Mouse (Mus musculus) cerebellum, adult 2 months (tissue): Measurements from ENCODE around the gene Bspry. TPM values are rescaled to one million over a fixed set of nuclear protein-coding genes. Genes with fewer than 3 reads are reported as not detected.
"Not testable (repeated sequence)": the region's sequence is repeated elsewhere in the genome, so short reads cannot be mapped to it uniquely, and the experiment has no call there.

Experiments used
- DNase-seq, 2 experiments: peaks; one replicate each; pipeline ENCODE4 v3.0.0; 2021
- H3K27ac ChIP-seq: fragments of 200-500 bp; 2 replicates; pipeline ENCODE4 v1.5.1; 2012; ENCODE audit warnings: low read length, control low read depth, inconsistent platforms; ENCODE audit not compliant: insufficient read depth
- H3K27me3 ChIP-seq: fragments of 200-500 bp; 2 replicates; pipeline ENCODE4 v1.6.1; 2012; ENCODE audit warnings: inconsistent platforms, mild to moderate bottlenecking, low read length, moderate library complexity; ENCODE audit not compliant: control insufficient read depth, insufficient read depth
- H3K4me1 ChIP-seq: fragments of 200-500 bp; 2 replicates; pipeline ENCODE4 v1.6.1; 2011; ENCODE audit warnings: low read length; ENCODE audit not compliant: control insufficient read depth, insufficient read depth
- H3K4me3 ChIP-seq: fragments of 200-500 bp; replicated peaks from 2 replicates; pipeline ENCODE3; 2011; ENCODE audit warnings: mild to moderate bottlenecking, low read depth, low read length, control low read depth; ENCODE audit not compliant: insufficient read depth
- CTCF ChIP-seq: fragments of 200-500 bp; IDR thresholded peaks from 2 replicates; pipeline ENCODE4 v1.5.1; 2011; ENCODE audit warnings: low read depth, mild to moderate bottlenecking, control low read depth, low read length, moderate library complexity, borderline replicate concordance; ENCODE audit not compliant: insufficient read depth
- POLR2A ChIP-seq: fragments of 200-500 bp; IDR thresholded peaks from 2 replicates; pipeline ENCODE4 v1.6.1; 2011; ENCODE audit warnings: low read length, control low read depth, borderline replicate concordance; ENCODE audit not compliant: insufficient read depth
- WGBS: fragments of 180-500 bp; shearing (Covaris S2); methylation state at CpG from one replicate; pipeline ENCODE4 v1.1.7; 2018; 5-methylcytosine and 5-hydroxymethylcytosine counted together
- polyA plus RNA-seq: library from polyadenylated mRNA; depleted of rRNA; stranded (reverse); fragments of >200 nt; gene quantifications from 2 replicates; pipeline ENCODE4 v1.2.3, GENCODE M21; 2012

Gene Bspry
- polyA plus RNA-seq, 1 experiment: 1.2 TPM

GRCm38 (mm10) chr4:62475131-62475530, 4.7 kb upstream of the Bspry start:
- WGBS: 81% methylated on average over 2 of the region's 2 CpGs

GRCm38 (mm10) chr4:62475793-62476192, 4.1 kb upstream of the Bspry start:
- DNase-seq: no peak
- WGBS: 94% methylated on average over 6 of the region's 6 CpGs
- no peak overlapping the region for H3K27ac ChIP-seq
- TF ChIP-seq POLR2A (no peak), CTCF (no peak)
- H3K4me3 ChIP-seq: no peak overlapping the region
- 0 out of 2 replicates have a peak, but pooled peaks cover 3% of the 10 kb centered on the region for H3K4me1 ChIP-seq
- no peaks in the 10 kb centered on the region for H3K27me3 ChIP-seq

More at GRCm38 (mm10) chr4:62475131-62475530, 4.7 kb upstream of the Bspry start:
- TF ChIP-seq POLR2A (no peak), CTCF (no peak)
- Histone ChIP-seq H3K27me3 (no peaks in the 10 kb centered on the region), H3K4me1 (0 out of 2 replicates have a peak, but pooled peaks cover 3% of the 10 kb centered on the region), H3K27ac (no peak overlapping the region), H3K4me3 (no peak overlapping the region)
- DNase-seq: no peak

GRCm38 (mm10) chr4:62477542-62478244, 2.2 kb upstream of the Bspry start:
- Histone ChIP-seq H3K27me3 (no peaks in the 10 kb centered on the region), H3K27ac (no peak overlapping the region), H3K4me1 (0 out of 2 replicates have a peak, but pooled peaks cover 3% of the 10 kb centered on the region), H3K4me3 (no peak overlapping the region)
- WGBS: 85% methylated on average over 6 of the region's 6 CpGs
- no peak for DNase-seq
- TF ChIP-seq POLR2A: no peak
- TF ChIP-seq CTCF: no peak

GRCm38 (mm10) chr4:62479593-62479936, 288 bp upstream of the Bspry start:
- H3K4me1 ChIP-seq, DNase-seq, H3K27me3 ChIP-seq, H3K27ac ChIP-seq: not testable (repeated sequence)
- WGBS: 13% methylated on average over 11 of the region's 11 CpGs
- peak overlapping the region; percentile 63 for H3K4me3 ChIP-seq
- peak; percentile 34 for TF ChIP-seq CTCF

- no peak overlapping the region for H3K27ac ChIP-seq
- H3K4me3 ChIP-seq: no peak overlapping the region
- H3K4me1 ChIP-seq: 0 out of 2 replicates have a peak, but pooled peaks cover 3% of the 10 kb centered on the region
- DNase-seq: no peak
- TF ChIP-seq CTCF (no peak), POLR2A (no peak)
- no peaks in the 10 kb centered on the region for H3K27me3 ChIP-seq
- WGBS: 59% methylated on average over 10 of the region's 10 CpGs
Measured at GRCm38 (mm10) chr4:62480709-62481605, 1.1 kb downstream of the Bspry start.

GRCm38 (mm10) chr4:62484928-62485327, 5.1 kb downstream of the Bspry start:
- TF ChIP-seq POLR2A (no peak), CTCF (no peak)
- Histone ChIP-seq H3K4me3 (no peak overlapping the region), H3K27me3 (no peaks in the 10 kb centered on the region), H3K4me1 (no peaks in the 10 kb centered on the region), H3K27ac (no peak overlapping the region)
- WGBS: 87% methylated on average over 3 of the region's 3 CpGs
- DNase-seq: no peak

GRCm38 (mm10) chr4:62485450-62486161, 5.8 kb downstream of the Bspry start:
- TF ChIP-seq CTCF: no peak
- no peak for TF ChIP-seq POLR2A
- DNase-seq: peak in 1 of 2 experiments; percentile 46
- 62% methylated on average over 8 of the region's 8 CpGs for WGBS

More at GRCm38 (mm10) chr4:62485450-62486161, 5.8 kb downstream of the Bspry start:
- no peaks in the 10 kb centered on the region for H3K27me3 ChIP-seq
- no peak overlapping the region for H3K4me3 ChIP-seq
- H3K4me1 ChIP-seq: no peaks in the 10 kb centered on the region
- H3K27ac ChIP-seq: no peak overlapping the region
